Mouse (Mus musculus): ENCODE results near the gene Bnip3.
A peak's percentile ranks its signal among the peaks of the same experiment; 100 is the strongest.

Gene Bnip3

DNA sequence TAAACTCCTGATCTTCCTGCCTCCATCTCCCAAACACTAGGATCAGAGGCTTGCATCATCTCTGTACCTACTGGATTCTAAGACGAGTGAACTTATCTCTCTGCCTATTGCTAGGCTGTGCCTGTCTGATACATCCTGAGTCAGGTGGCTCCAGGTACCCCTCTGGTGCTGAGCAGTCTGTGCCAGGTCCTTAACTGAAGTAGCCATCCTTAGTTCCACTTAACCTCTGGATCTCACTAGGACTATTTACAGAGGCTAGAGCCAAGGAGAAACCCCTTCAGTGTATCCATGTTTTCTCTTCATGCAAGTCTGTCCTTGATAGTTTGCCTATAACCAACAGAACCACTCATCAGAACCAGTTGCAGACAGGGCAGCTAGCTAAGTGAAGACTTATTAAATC lies 2.9 kb downstream of the Bnip3 start:
- DNase-seq (ENCODE audit: low spot score in 2 of 2): no peak

DNA sequence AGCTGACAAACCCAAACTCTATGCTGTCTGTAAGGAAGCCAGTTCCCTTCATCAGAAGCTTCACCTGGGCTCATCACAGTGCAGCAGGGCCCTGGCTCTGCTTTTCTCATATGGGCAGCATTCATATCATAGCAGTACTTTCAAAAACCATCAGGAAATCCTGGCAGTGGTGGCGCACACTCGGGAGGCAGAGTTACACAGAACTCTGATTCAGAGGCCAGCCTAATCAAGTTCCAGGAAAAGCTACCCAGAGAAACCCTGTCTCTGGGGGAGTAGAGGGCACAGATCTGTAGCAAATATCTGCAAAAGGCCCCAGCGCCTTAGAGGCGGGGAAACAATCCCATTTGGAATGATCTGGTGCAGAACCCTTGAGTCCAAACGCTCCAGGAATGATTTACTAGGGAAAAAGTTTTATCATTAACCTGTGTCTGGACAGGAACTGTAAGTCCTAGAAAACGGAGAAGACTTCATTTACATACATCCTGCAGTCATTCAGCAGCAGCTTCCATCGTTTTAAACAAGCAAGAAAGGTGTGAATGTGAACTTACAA lies 5.4 kb downstream of the Bnip3 start:
- no peak for DNase-seq (ENCODE audit: low spot score in 2 of 2)

DNA sequence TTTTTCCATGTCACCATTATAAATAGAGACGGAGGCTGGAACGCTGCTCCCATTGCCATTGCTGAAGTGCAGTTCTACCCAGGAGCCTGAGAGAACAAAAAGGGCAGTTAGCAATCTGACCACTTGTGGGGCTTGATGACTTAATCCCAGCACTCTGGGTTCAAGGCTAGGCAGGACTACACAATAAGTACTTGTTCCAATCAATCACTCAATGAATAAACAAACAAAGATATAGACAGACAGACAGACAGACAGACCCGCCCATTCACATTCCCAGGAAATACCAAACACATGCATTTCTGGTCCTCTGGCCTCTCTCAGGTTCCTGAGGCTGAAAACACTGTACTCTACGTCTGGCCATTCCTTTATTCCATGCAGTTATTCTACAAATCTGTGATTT lies 10.6 kb downstream of the Bnip3 start:
- DNase-seq (ENCODE audit: low spot score in 2 of 2): no peak

GRCm38 (mm10) chr7:138898122-138898521 lies 11.2 kb downstream of the Bnip3 start:
- no peak for DNase-seq (ENCODE audit: low spot score in 2 of 2)

- DNase-seq (ENCODE audit: low spot score in 2 of 2): no peak
Measured at GRCm38 (mm10) chr7:138885365-138886289, 23.7 kb downstream of the Bnip3 start.

GRCm38 (mm10) chr7:138883724-138884123 lies 25.6 kb downstream of the Bnip3 start:
- no peak for DNase-seq (ENCODE audit: low spot score in 2 of 2)

DNA sequence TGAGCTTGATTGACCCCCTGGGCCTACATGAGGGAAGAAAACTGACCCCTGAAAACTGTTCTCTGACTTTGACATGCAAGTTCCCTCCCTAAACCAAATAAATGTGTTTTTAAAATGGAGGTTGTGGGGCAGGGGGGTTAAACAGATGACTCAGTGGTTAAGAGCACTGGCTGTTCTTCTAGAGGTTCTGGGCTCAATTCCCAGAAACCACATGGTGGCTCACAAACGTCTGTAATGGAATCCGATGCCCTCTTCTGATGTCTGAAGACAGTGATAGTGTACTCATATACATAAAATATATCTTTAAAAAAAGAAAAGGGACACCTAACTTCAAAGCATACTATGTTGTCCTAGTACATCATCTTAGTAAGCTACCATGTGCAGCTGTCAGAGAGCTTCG lies 34.3 kb downstream of the Bnip3 start:
- no peak for DNase-seq (ENCODE audit: low spot score in 2 of 2)

DNA sequence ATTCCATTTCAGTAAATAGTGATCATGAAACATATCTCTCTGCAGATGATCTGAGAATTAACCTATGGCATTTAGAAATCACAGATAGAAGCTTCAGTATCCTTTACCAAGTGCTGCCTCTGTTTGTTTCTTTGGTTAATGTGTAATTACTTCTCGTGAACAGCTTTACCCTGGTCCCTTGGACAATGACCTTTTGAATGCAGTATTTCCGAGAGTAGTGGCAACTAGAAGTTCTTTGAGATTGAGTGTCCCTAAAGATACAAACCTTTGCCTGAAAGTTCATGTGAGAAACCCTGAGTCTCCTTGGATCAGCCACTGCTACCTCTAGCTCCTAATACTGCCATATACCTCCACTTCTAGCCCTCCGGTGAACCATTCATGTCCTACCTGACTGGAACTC lies 36.4 kb downstream of the Bnip3 start:
- no peak for DNase-seq (ENCODE audit: low spot score in 2 of 2)

DNA sequence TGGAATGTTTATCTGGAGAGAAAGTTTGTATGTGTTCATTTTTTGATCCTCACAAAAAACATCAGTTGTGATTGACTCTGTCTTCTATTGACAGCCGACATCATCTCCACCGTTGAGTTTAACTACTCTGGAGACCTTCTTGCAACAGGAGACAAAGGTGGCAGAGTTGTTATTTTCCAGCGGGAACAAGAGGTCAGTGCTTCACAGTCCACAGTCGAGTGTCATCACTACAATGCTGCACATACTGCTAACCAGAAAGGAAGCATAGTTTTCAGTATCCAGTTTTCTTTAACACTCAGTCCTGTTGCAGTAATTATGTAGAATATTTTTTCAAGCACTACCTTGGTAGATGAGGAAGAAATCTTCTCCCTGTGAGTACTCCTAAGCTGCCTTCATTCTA lies 41.0 kb downstream of the Bnip3 start:
- no peak for DNase-seq (ENCODE audit: low spot score in 2 of 2)

GRCm38 (mm10) chr7:138867286-138867685 lies 42.0 kb downstream of the Bnip3 start:
- DNase-seq (ENCODE audit: low spot score in 2 of 2): no peak

- DNase-seq (ENCODE audit: low spot score in 2 of 2): no peak
Measured at GRCm38 (mm10) chr7:138864776-138865175, 44.5 kb downstream of the Bnip3 start.

GRCm38 (mm10) chr7:138863950-138864572 lies 45.3 kb downstream of the Bnip3 start:
- no peak for DNase-seq (ENCODE audit: low spot score in 2 of 2)

GRCm38 (mm10) chr7:138856670-138857069 lies 52.6 kb downstream of the Bnip3 start:
- DNase-seq (ENCODE audit: low spot score in 2 of 2): no peak

DNA sequence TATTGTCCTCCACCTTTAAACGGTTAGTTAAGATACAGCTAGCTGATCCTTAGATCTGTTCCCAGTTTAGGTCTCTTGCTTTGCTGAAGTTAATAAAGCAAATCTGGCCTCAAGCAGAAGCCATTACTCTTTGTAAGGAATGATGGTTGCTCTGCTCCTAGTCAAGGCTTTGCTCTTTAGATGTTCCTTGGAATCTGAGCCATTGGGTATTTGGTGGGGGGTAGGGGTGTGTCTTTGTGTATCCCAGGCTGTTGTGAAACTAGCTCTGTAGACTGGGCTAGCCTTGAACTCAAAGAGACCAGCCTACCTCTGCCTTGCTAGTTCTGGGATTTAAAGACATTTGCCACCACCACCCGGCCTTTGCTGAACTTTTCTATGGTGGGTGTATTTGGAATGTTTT lies 55.1 kb downstream of the Bnip3 start:
- no peak for DNase-seq (ENCODE audit: low spot score in 2 of 2)

DNA sequence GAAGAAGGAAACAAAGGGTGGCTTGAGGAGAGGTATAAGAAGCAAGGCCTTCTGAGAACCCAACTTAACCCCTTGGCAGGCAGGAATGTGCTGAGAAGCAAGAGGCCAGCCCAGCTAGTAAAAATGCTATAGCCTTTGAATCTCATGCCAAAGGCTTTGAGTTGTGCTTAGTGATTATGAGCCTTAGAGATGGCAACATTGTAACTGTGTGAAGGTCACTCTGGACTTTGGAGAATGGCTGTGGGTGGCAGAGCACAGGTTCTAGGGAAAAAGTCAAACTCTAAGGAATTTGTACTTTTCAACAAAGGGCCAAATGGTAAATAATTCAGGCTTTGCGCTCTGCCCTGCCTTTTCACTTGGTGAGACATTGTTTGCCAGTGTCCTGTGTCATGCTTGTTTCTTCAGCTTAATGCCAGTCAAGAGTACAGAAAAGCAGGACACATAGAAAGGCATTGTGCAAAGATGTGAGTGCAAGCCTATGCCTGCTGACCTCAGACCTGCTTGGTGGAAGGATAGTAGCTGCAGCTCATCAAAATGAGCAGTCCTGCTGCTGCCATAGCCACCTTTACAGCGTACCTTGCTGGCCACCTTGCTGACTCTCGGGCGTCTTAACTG lies 55.8 kb downstream of the Bnip3 start:
- DNase-seq (ENCODE audit: low spot score in 2 of 2): no peak

- no peak for DNase-seq (ENCODE audit: low spot score in 2 of 2)
Measured at GRCm38 (mm10) chr7:138850083-138850482, 59.2 kb downstream of the Bnip3 start.

DNA sequence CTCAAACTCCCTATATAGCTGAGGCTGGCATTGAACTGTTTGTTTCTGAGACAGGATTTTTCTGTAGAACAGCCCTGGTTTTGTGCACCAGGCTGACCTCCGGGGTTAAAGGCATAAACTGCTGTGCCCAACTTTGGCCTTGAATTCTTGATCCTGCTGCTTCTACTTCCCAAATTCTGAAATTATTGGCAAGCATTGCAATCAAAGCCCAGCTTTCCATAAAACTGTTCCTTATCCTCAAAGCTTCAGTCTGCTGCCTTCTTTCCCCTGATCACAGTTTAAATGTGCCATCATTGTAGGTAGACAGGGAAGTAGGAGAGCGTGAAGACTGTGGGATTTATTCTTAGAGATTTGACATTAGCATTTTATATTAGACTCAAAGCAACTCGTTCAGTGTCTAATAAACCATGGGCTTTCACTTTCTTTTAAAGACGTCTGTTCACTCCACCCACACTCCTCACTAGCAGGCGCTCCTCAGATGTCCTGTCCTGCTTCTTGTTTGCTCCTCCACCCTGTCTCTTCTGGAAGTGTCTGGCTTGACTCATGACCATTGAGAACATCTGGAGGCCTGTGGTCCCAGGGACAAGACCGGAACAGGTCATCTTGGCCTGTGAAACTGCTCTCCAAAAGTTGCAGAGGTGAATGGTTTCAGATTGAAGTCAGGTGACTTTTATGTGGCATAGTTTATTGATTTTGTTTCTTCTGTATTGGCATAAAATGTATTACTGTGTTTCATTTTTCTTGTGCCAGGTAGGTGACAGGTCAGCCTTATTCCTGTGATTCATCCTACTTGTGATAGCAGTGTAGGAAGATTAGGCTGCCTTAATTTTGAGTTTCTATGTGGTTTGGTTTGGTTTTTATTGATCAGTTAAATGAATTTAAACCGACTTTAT lies 61.0 kb downstream of the Bnip3 start:
- no peak for DNase-seq (ENCODE audit: low spot score in 2 of 2)

DNA sequence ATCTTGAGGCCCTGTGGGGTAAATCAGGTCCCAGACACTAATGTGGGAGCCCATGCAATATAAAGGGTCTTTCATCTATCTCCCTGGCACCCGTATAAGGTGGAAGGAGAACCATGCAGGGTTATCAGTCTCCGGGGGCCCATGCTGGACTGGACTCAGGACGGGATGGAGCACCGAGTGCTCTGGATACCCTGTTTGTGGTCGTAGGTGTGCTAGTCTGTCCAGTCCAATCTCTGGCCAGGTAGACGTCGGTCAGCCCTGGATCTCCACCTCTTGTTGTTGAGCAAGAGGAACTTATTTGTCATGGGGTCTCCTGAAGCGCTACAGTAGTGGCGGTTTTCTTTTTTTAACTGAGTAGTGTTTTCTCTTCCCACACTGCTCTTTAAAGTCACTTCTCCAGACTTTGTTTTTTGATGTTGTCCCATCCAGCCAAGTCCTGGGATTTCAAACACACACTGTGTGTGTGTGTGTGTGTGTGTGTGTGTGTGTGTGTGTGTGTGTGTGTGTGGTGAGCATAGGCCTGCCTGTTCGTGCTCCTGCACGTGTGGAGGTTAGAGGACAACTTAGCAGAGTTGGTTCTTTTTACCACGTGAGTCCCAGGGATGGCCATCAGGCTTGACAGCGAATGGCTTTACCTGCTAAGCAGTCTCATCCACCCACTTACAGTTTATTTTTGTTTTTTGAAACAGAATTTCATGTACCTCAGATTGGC lies 61.8 kb downstream of the Bnip3 start:
- DNase-seq (ENCODE audit: low spot score in 2 of 2): no peak

- DNase-seq (ENCODE audit: low spot score in 2 of 2): no peak
Measured at GRCm38 (mm10) chr7:138846502-138846991, 62.8 kb downstream of the Bnip3 start.

GRCm38 (mm10) chr7:138845544-138846391 lies 63.6 kb downstream of the Bnip3 start, which contains the start of the genes Ppp2r2d and Mapk1ip1:
TSS of gene Ppp2r2d (plus strand) at chr7:138846079.
TSS of gene Mapk1ip1 (minus strand) at chr7:138846273.
- DNase-seq (ENCODE audit: low spot score in 2 of 2): peak; percentile 87 to 94
